Mouse (Mus musculus) hindbrain, embryonic 12.5 days (tissue): ENCODE measurements around the gene Agtpbp1. TPM values are rescaled to one million over a fixed set of nuclear protein-coding genes. Genes with fewer than 3 reads are reported as not detected.

ENCODE experiments used
- polyA plus RNA-seq: library from polyadenylated mRNA; unstranded; fragments of >200 nt; fragmentation: Nextera tagmentation; extraction: Ambion mirVana; gene quantifications from 2 replicates; pipeline ENCODE4 v1.2.1, GENCODE M21; 2016

The Agtpbp1 gene
- polyA plus RNA-seq, 1 experiment from 2014 or later = 34.2 TPM

Other genes starting within 250 kb of the Agtpbp1 start
- gene Naa35, start within 50 bp of the Agtpbp1 start, polyA plus RNA-seq = 108 and 143 TPM in 2 replicates
- gene Golm1, start 90.6 kb upstream of the Agtpbp1 start, polyA plus RNA-seq = 91.3 and 93.3 TPM in 2 replicates
- not detected in 2 replicates for gene 4921517D22Rik, start 108.9 kb upstream of the Agtpbp1 start, polyA plus RNA-seq
- 0.04 TPM in 1 of 2 replicates, not detected in the other for gene Spata31d1a, start 125.1 kb upstream of the Agtpbp1 start, polyA plus RNA-seq
- not detected in 2 replicates for gene Spata31d1b, start 127.1 kb upstream of the Agtpbp1 start, polyA plus RNA-seq
- not detected in 2 replicates for gene Spata31d1d, start 146.5 kb upstream of the Agtpbp1 start, polyA plus RNA-seq
- 0.10 TPM in 1 of 2 replicates, not detected in the other for gene 1700014D04Rik, start 161.5 kb upstream of the Agtpbp1 start, polyA plus RNA-seq
- gene Isca1, start 184.6 kb upstream of the Agtpbp1 start, polyA plus RNA-seq = 124 and 130 TPM in 2 replicates
- gene Gm49354, start 197.0 kb upstream of the Agtpbp1 start, polyA plus RNA-seq = not detected in 2 replicates
- 62.9 and 70.8 TPM in 2 replicates for gene Tut7, start 237.9 kb upstream of the Agtpbp1 start, polyA plus RNA-seq